Mouse (Mus musculus): Measurements from ENCODE around the gene March11.

March11 gene

GRCm38 (mm10) chr15:26432676-26433075 is 123.8 kb downstream of the March11 start:
- TF ChIP-seq GATA4 (IDR thresholded peaks at IDR 0.05; ENCODE audit: insufficient replicate concordance, low read length), result no peak

GRCm38 (mm10) chr15:26435725-26436124 is 126.9 kb downstream of the March11 start:
- TF ChIP-seq GATA4 (IDR thresholded peaks at IDR 0.05; ENCODE audit: insufficient replicate concordance, low read length), result no peak

GRCm38 (mm10) chr15:26437113-26437512 is 128.3 kb downstream of the March11 start:
- TF ChIP-seq GATA4 (IDR thresholded peaks at IDR 0.05; ENCODE audit: insufficient replicate concordance, low read length), result no peak

All from liver, adult (tissue).